Mouse (Mus musculus) thymus, postnatal 10 days (tissue): ENCODE results near the gene Gm10217.

Experiments
- DNase-seq, 2 experiments: peaks; one replicate each; pipeline ENCODE4 v3.0.0; 2021; ENCODE audit warnings: low spot score in 2 of 2

Gene Gm10217

GRCm38 (mm10) chr8:9863951-9864350 is at the start of gene Gm10217:
TSS of gene Gm10217 (plus strand) at chr8:9864251.
- DNase-seq: no peak

- DNase-seq: no peak
These were observed 39.3 kb upstream of the Gm10217 start for GRCm38 (mm10) chr8:9824770-9825169.

DNA sequence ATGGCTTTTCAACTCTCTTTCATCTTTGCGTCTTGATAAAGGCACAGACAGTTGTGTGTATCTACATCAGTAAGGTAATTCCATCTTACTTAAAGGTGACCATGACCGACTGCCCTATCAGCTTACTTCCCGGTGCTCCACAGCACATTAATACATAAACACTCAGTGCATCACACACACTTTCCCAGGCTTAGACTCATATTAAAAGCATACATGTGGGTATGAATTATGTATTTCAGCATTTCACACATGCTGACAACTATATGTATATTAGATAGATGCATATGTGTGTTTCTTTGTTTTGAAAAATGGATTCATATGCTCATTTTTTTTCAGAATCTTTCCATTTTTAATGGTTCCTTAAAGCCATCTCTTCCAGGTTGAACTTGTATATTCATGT is 23.8 kb upstream of the Gm10217 start:
- no peak for DNase-seq

DNA sequence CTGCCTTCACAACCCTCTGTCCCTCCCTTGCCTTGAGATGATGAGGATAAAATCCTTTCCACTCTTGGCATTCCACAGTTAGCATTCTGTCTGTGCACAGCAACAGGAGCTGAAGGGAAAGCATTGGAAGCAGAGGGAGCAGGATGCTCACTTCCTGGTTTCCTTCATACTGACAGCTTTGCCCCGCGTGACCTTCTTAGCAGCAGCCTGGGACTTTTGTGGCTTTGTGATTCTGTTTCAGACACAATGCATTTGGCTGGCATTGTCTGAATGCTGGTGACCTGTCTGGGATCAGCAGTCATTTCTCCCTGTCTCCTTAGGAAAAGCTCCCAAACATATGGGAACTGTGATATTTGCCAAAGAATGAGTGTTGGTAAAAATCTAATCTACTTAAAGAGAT is 4.8 kb upstream of the Gm10217 start:
- DNase-seq: no peak

- DNase-seq: no peak
These were observed 3.4 kb upstream of the Gm10217 start for GRCm38 (mm10) chr8:9860539-9861203.

DNA sequence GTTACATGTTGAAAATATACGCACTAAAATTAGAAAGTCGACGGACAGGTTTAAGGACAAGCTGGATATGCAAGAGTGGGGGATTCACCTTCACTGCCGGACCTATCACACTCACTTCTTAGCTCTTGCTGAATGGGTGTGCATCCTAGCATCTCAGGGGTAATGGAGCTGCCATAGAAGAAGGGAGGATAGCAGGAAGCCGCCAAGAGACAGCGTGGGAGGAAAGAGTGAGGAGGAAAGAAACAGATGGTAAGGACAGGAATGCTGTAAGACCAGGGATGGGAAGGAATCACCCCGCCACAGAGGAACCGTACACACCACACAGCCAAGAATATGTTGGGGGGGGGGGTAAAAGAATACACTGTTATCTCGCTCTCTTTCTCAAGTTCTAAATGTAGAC is 1.1 kb downstream of the Gm10217 start:
- no peak for DNase-seq

- no peak for DNase-seq
These were observed 4.0 kb downstream of the Gm10217 start for GRCm38 (mm10) chr8:9868094-9868493.

DNA sequence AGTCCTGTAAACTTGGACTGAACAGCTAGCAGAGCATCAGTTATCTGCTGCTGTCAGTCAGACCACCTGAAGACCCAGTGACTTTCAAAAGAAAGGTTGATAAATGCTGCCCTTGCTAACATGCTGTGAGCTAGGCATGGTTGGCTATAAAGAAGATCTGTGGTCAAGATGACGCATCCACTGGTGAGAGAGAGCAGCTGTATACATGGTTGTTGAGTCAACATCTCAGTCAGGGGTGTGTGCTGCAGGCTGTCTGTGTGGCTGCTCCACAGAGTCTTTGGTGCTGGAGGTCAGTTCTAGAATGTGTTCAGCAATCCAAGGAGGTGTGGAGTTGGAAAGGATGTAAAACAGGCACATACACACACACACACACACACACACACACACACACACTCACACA is 12.2 kb downstream of the Gm10217 start:
- DNase-seq: no peak

- no peak for DNase-seq
These were observed 15.9 kb downstream of the Gm10217 start for GRCm38 (mm10) chr8:9879921-9880320.

DNA sequence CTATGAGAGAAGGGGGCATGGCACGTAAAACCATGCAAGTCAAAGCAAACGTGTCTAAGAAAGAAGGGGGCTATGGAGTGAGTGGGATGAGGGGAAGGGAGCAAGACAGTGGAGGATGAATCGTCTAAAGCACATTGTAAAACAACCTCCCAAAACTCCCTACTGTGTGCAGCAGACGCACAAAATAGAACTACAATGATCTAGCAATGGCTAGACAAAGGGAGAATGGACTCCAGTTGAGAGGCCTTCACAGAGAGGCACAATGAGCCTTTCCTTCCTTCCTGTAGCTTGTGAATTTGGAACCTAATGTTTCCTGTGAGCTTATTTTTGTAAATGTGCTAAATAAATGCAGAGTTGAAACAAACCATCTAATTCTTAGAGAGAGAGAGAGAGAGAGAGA is 22.7 kb downstream of the Gm10217 start:
- no peak for DNase-seq

DNA sequence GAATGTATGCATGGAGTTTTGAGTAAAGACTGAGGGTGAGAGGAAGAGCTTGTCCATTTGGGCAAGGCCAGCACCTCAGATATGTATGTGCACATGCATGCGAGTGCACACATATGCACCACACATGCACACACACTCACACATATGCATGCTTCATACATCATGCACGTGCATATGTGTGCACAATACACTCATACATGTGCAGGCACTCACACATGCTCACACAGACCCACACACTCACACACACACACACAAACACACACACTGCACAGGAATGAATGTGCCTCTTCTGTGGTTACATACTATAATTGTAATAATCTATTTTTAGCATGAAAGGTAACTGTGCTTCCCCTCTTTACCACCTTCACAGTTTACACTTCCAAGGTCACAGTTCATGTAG is 35.1 kb downstream of the Gm10217 start:
- DNase-seq: no peak

- no peak for DNase-seq
These were observed 35.6 kb downstream of the Gm10217 start for GRCm38 (mm10) chr8:9899673-9900072.
